Mouse (Mus musculus) lung, embryonic 15.5 days (tissue): ENCODE measurements around the gene Suclg2. TPM values are rescaled to one million over a fixed set of nuclear protein-coding genes. Genes with fewer than 3 reads are reported as not detected.

Source experiments
- ATAC-seq: fragments of 200-750 bp; cut with Nextera tagmentation; 2 replicates; pipeline ENCODE4 v1.8.0; 2017; ENCODE audit warnings: moderate number of reproducible peaks, borderline replicate concordance; ENCODE audit not compliant: low FRiP score, low TSS enrichment; ENCODE audit errors: extremely low read depth
- H3K27ac ChIP-seq: fragments of 300-500 bp; sonication (generic); 2 replicates; pipeline ENCODE4 v1.5.1; 2015; ENCODE audit warnings: moderate library complexity, mild to moderate bottlenecking, inconsistent platforms
- H3K27me3 ChIP-seq: fragments of 300-500 bp; sonication (generic); 2 replicates; pipeline ENCODE4 v1.6.1; 2015; ENCODE audit warnings: inconsistent platforms
- H3K36me3 ChIP-seq: fragments of 300-500 bp; sonication (generic); 2 replicates; pipeline ENCODE4 v1.6.1; 2015; ENCODE audit warnings: inconsistent platforms
- H3K4me1 ChIP-seq: fragments of 300-500 bp; sonication (generic); 2 replicates; pipeline ENCODE4 v1.6.1; 2015; ENCODE audit warnings: inconsistent platforms
- H3K4me2 ChIP-seq: fragments of 300-500 bp; sonication (generic); 2 replicates; pipeline ENCODE4 v1.6.1; 2015; ENCODE audit warnings: inconsistent platforms, mild to moderate bottlenecking, moderate library complexity
- H3K4me3 ChIP-seq: fragments of 300-500 bp; sonication (generic); 2 replicates; pipeline ENCODE4 v1.5.1; 2015; ENCODE audit warnings: mild to moderate bottlenecking, inconsistent platforms
- H3K9ac ChIP-seq: fragments of 300-500 bp; sonication (generic); 2 replicates; pipeline ENCODE4 v1.6.1; 2015; ENCODE audit warnings: inconsistent platforms
- H3K9me3 ChIP-seq: fragments of 300-500 bp; sonication (generic); 2 replicates; pipeline ENCODE4 v1.6.1; 2016; ENCODE audit warnings: inconsistent platforms
- WGBS: fragments of 180-500 bp; shearing (Covaris S2); methylation state at CpG from one replicate; pipeline ENCODE4 v1.1.7; 2015; 5-methylcytosine and 5-hydroxymethylcytosine counted together
- polyA plus RNA-seq: library from polyadenylated mRNA; unstranded; fragments of >200 nt; fragmentation: Nextera tagmentation; extraction: Ambion mirVana; gene quantifications from 2 replicates; pipeline ENCODE4 v1.2.1, GENCODE M21; 2015

The Suclg2 gene
- polyA plus RNA-seq, 1 experiment from 2014 or later, result 69.8 TPM

- WGBS, result 96% methylated on average over 8 of the region's 8 CpGs
- no peak overlapping the region for H3K27ac ChIP-seq
- H3K36me3 ChIP-seq, result peaks cover 9% of the 10 kb centered on the region; the same call in 1 of the 2 replicates
- no peaks in the 10 kb centered on the region for H3K4me1 ChIP-seq
- no peaks in the 10 kb centered on the region for H3K9me3 ChIP-seq
- no peaks in the 10 kb centered on the region for H3K27me3 ChIP-seq
- no peak overlapping the region for H3K4me3 ChIP-seq
- H3K4me2 ChIP-seq, result no peak overlapping the region
- H3K9ac ChIP-seq, result no peak overlapping the region
- no peak for ATAC-seq
Observed at GRCm38 (mm10) chr6:95657671-95658070, 60.9 kb downstream of the Suclg2 start.

- Histone ChIP-seq H3K4me2 (no peak overlapping the region), H3K9ac (no peak overlapping the region), H3K36me3 (peaks cover 9% of the 10 kb centered on the region; the same call in 1 of the 2 replicates), H3K9me3 (no peaks in the 10 kb centered on the region), H3K27me3 (no peaks in the 10 kb centered on the region), H3K4me3 (no peak overlapping the region), H3K27ac (no peak overlapping the region), H3K4me1 (peaks cover 14% of the 10 kb centered on the region)
- ATAC-seq, result no peak
- WGBS, result 91% methylated on average over 3 of the region's 3 CpGs
Observed at GRCm38 (mm10) chr6:95653662-95654061, 64.9 kb downstream of the Suclg2 start.

- Histone ChIP-seq H3K27me3 (no peaks in the 10 kb centered on the region), H3K4me1 (peaks cover 14% of the 10 kb centered on the region), H3K4me3 (no peak overlapping the region), H3K9me3 (no peaks in the 10 kb centered on the region), H3K27ac (no peak overlapping the region), H3K4me2 (no peak overlapping the region), H3K9ac (no peak overlapping the region), H3K36me3 (peaks cover 9% of the 10 kb centered on the region; the same call in 1 of the 2 replicates)
- 72% methylated on average over 6 of the region's 6 CpGs for WGBS
- no peak for ATAC-seq
Observed at GRCm38 (mm10) chr6:95652774-95653173, 65.8 kb downstream of the Suclg2 start.

GRCm38 (mm10) chr6:95651391-95651876, 67.2 kb downstream of the Suclg2 start:
- Histone ChIP-seq H3K4me2 (no peak overlapping the region), H3K27ac (peak overlapping the region; percentile 21; the same call in 1 of the 2 replicates), H3K4me1 (peaks cover 14% of the 10 kb centered on the region), H3K36me3 (peaks cover 9% of the 10 kb centered on the region; the same call in 1 of the 2 replicates), H3K9me3 (no peaks in the 10 kb centered on the region), H3K9ac (no peak overlapping the region), H3K27me3 (no peaks in the 10 kb centered on the region), H3K4me3 (no peak overlapping the region)
- 29% methylated on average over 6 of the region's 6 CpGs for WGBS
- ATAC-seq, result peak; percentile 73; the same call in 1 of the 2 replicates

GRCm38 (mm10) chr6:95650082-95650722, 68.4 kb downstream of the Suclg2 start:
- H3K27ac ChIP-seq, result no peak overlapping the region
- no peaks in the 10 kb centered on the region for H3K9me3 ChIP-seq
- H3K4me3 ChIP-seq, result no peak overlapping the region
- no peak overlapping the region for H3K4me2 ChIP-seq
- H3K36me3 ChIP-seq, result peaks cover 9% of the 10 kb centered on the region; the same call in 1 of the 2 replicates
- WGBS, result 38% methylated on average over 13 of the region's 13 CpGs
- no peak for ATAC-seq
- no peak overlapping the region for H3K9ac ChIP-seq
- no peaks in the 10 kb centered on the region for H3K27me3 ChIP-seq
- H3K4me1 ChIP-seq, result peaks cover 14% of the 10 kb centered on the region

GRCm38 (mm10) chr6:95649123-95649663, 69.4 kb downstream of the Suclg2 start:
- H3K4me3 ChIP-seq, result no peak overlapping the region
- 0 out of 2 replicates have a peak, but pooled peaks cover 5% of the 10 kb centered on the region for H3K36me3 ChIP-seq
- peaks cover 14% of the 10 kb centered on the region for H3K4me1 ChIP-seq
- no peaks in the 10 kb centered on the region for H3K9me3 ChIP-seq
- H3K4me2 ChIP-seq, result no peak overlapping the region
- no peaks in the 10 kb centered on the region for H3K27me3 ChIP-seq
- H3K9ac ChIP-seq, result no peak overlapping the region
- no peak for ATAC-seq
- no peak overlapping the region for H3K27ac ChIP-seq
- 69% methylated on average over 10 of the region's 10 CpGs for WGBS

- Histone ChIP-seq H3K9me3 (no peaks in the 10 kb centered on the region), H3K4me2 (no peak overlapping the region), H3K9ac (no peak overlapping the region), H3K27ac (no peak overlapping the region), H3K27me3 (no peaks in the 10 kb centered on the region), H3K4me3 (no peak overlapping the region), H3K4me1 (no peaks in the 10 kb centered on the region), H3K36me3 (no peaks in the 10 kb centered on the region)
- 87% methylated on average over 2 of the region's 2 CpGs for WGBS
- ATAC-seq, result no peak
Observed at GRCm38 (mm10) chr6:95637416-95637815, 81.2 kb downstream of the Suclg2 start.

- no peak overlapping the region for H3K4me3 ChIP-seq
- ATAC-seq, result no peak
- WGBS, result 35% methylated on average over 2 of the region's 2 CpGs
- no peaks in the 10 kb centered on the region for H3K27me3 ChIP-seq
- no peak overlapping the region for H3K9ac ChIP-seq
- H3K27ac ChIP-seq, result no peak overlapping the region
- H3K4me1 ChIP-seq, result no peaks in the 10 kb centered on the region
- H3K9me3 ChIP-seq, result no peaks in the 10 kb centered on the region
- H3K36me3 ChIP-seq, result no peaks in the 10 kb centered on the region
- H3K4me2 ChIP-seq, result no peak overlapping the region
Observed at GRCm38 (mm10) chr6:95635411-95635810, 83.2 kb downstream of the Suclg2 start.

- Histone ChIP-seq H3K27me3 (no peaks in the 10 kb centered on the region), H3K4me3 (no peak overlapping the region), H3K9ac (no peak overlapping the region), H3K36me3 (no peaks in the 10 kb centered on the region), H3K27ac (no peak overlapping the region), H3K9me3 (no peaks in the 10 kb centered on the region), H3K4me1 (no peaks in the 10 kb centered on the region), H3K4me2 (no peak overlapping the region)
- WGBS, result 88% methylated on average over 7 of the region's 7 CpGs
- no peak for ATAC-seq
Observed at GRCm38 (mm10) chr6:95629071-95629470, 89.5 kb downstream of the Suclg2 start.

GRCm38 (mm10) chr6:95621821-95622220, 96.8 kb downstream of the Suclg2 start:
- Histone ChIP-seq H3K27ac (peak overlapping the region; percentile 63), H3K27me3 (no peaks in the 10 kb centered on the region), H3K9me3 (no peaks in the 10 kb centered on the region), H3K4me2 (no peak overlapping the region), H3K4me1 (peaks cover 6% of the 10 kb centered on the region), H3K4me3 (no peak overlapping the region), H3K9ac (no peak overlapping the region), H3K36me3 (no peaks in the 10 kb centered on the region)
- ATAC-seq, result peak; percentile 92
- 47% methylated on average over 2 of the region's 2 CpGs for WGBS

- H3K36me3 ChIP-seq, result no peaks in the 10 kb centered on the region
- 75% methylated on average over 4 of the region's 4 CpGs for WGBS
- no peaks in the 10 kb centered on the region for H3K9me3 ChIP-seq
- no peak overlapping the region for H3K4me2 ChIP-seq
- H3K9ac ChIP-seq, result no peak overlapping the region
- ATAC-seq, result no peak
- H3K27me3 ChIP-seq, result no peaks in the 10 kb centered on the region
- H3K4me1 ChIP-seq, result peaks cover 6% of the 10 kb centered on the region
- H3K4me3 ChIP-seq, result no peak overlapping the region
- H3K27ac ChIP-seq, result no peak overlapping the region
Observed at GRCm38 (mm10) chr6:95620804-95621203, 97.8 kb downstream of the Suclg2 start.

- H3K9ac ChIP-seq, result no peak overlapping the region
- H3K36me3 ChIP-seq, result no peaks in the 10 kb centered on the region
- peaks cover 6% of the 10 kb centered on the region for H3K4me1 ChIP-seq
- no peak overlapping the region for H3K4me3 ChIP-seq
- ATAC-seq, result no peak
- H3K9me3 ChIP-seq, result no peaks in the 10 kb centered on the region
- no peaks in the 10 kb centered on the region for H3K27me3 ChIP-seq
- H3K27ac ChIP-seq, result no peak overlapping the region
- H3K4me2 ChIP-seq, result no peak overlapping the region
Observed at GRCm38 (mm10) chr6:95619817-95620216, 98.8 kb downstream of the Suclg2 start.
